Mouse (Mus musculus): Measurements from ENCODE around the gene Trpm5. TPM values are rescaled to one million over a fixed set of nuclear protein-coding genes. Genes with fewer than 3 reads are reported as not detected.

The Trpm5 gene
- polyA plus RNA-seq, 1 experiment, result not detected

- Histone ChIP-seq H3K4me1 (ENCODE audit: control insufficient read depth, insufficient read depth, low read length) (no peaks in the 10 kb centered on the region), H3K4me3 (ENCODE audit: low read depth, low read length) (no peak overlapping the region), H3K27ac (ENCODE audit: insufficient read depth, low read length) (no peak overlapping the region), H3K9ac (ENCODE audit: low read depth, poor library complexity, severe bottlenecking) (no peak overlapping the region), H3K27me3 (ENCODE audit: control insufficient read depth, insufficient read depth, low read length, poor library complexity, severe bottlenecking) (no peaks in the 10 kb centered on the region), H3K9me3 (replicated peaks; ENCODE audit: control insufficient read depth, insufficient read depth, low read length, poor library complexity, severe bottlenecking) (no peaks in the 10 kb centered on the region), H3K36me3 (ENCODE audit: control insufficient read depth, insufficient read depth, low read length, poor library complexity, severe bottlenecking) (no peaks in the 10 kb centered on the region)
- TF ChIP-seq POLR2A (IDR thresholded peaks at IDR 0.05; ENCODE audit: insufficient read depth, low read length), result no peak
- no peak for TF ChIP-seq EP300 (IDR thresholded peaks at IDR 0.05; ENCODE audit: insufficient read depth, low read depth, low read length)
- TF ChIP-seq CTCF (IDR thresholded peaks at IDR 0.05; ENCODE audit: low read depth, low read length), result no peak
Measured at GRCm38 (mm10) chr7:143044049-143044825, 50.2 kb downstream of the Trpm5 start.

- Histone ChIP-seq H3K27me3 (ENCODE audit: control insufficient read depth, insufficient read depth, low read length, poor library complexity, severe bottlenecking) (no peaks in the 10 kb centered on the region), H3K9ac (ENCODE audit: low read depth, poor library complexity, severe bottlenecking) (no peak overlapping the region), H3K9me3 (replicated peaks; ENCODE audit: control insufficient read depth, insufficient read depth, low read length, poor library complexity, severe bottlenecking) (no peaks in the 10 kb centered on the region), H3K4me3 (ENCODE audit: low read depth, low read length) (no peak overlapping the region), H3K4me1 (ENCODE audit: control insufficient read depth, insufficient read depth, low read length) (no peaks in the 10 kb centered on the region), H3K36me3 (ENCODE audit: control insufficient read depth, insufficient read depth, low read length, poor library complexity, severe bottlenecking) (no peaks in the 10 kb centered on the region), H3K27ac (ENCODE audit: insufficient read depth, low read length) (no peak overlapping the region)
- TF ChIP-seq POLR2A (IDR thresholded peaks at IDR 0.05; ENCODE audit: insufficient read depth, low read length) (no peak), EP300 (IDR thresholded peaks at IDR 0.05; ENCODE audit: insufficient read depth, low read depth, low read length) (no peak), CTCF (IDR thresholded peaks at IDR 0.05; ENCODE audit: low read depth, low read length) (no peak)
Measured at GRCm38 (mm10) chr7:143042897-143043300, 51.5 kb downstream of the Trpm5 start.

GRCm38 (mm10) chr7:143042089-143042488 is 52.4 kb downstream of the Trpm5 start:
- no peak for TF ChIP-seq EP300 (IDR thresholded peaks at IDR 0.05; ENCODE audit: insufficient read depth, low read depth, low read length)
- no peak for TF ChIP-seq POLR2A (IDR thresholded peaks at IDR 0.05; ENCODE audit: insufficient read depth, low read length)
- no peak for TF ChIP-seq CTCF (IDR thresholded peaks at IDR 0.05; ENCODE audit: low read depth, low read length)
- Histone ChIP-seq H3K36me3 (ENCODE audit: control insufficient read depth, insufficient read depth, low read length, poor library complexity, severe bottlenecking) (no peaks in the 10 kb centered on the region), H3K27ac (ENCODE audit: insufficient read depth, low read length) (no peak overlapping the region)

GRCm38 (mm10) chr7:143041138-143041822 is 53.2 kb downstream of the Trpm5 start:
- no peak overlapping the region for H3K9ac ChIP-seq (ENCODE audit: low read depth, poor library complexity, severe bottlenecking)
- no peaks in the 10 kb centered on the region for H3K9me3 ChIP-seq (replicated peaks; ENCODE audit: control insufficient read depth, insufficient read depth, low read length, poor library complexity, severe bottlenecking)
- H3K36me3 ChIP-seq (ENCODE audit: control insufficient read depth, insufficient read depth, low read length, poor library complexity, severe bottlenecking), result no peaks in the 10 kb centered on the region
- no peak overlapping the region for H3K4me3 ChIP-seq (ENCODE audit: low read depth, low read length)
- no peaks in the 10 kb centered on the region for H3K27me3 ChIP-seq (ENCODE audit: control insufficient read depth, insufficient read depth, low read length, poor library complexity, severe bottlenecking)
- H3K27ac ChIP-seq (ENCODE audit: insufficient read depth, low read length), result no peak overlapping the region
- TF ChIP-seq POLR2A (IDR thresholded peaks at IDR 0.05; ENCODE audit: insufficient read depth, low read length) (no peak), CTCF (IDR thresholded peaks at IDR 0.05; ENCODE audit: low read depth, low read length) (no peak), EP300 (IDR thresholded peaks at IDR 0.05; ENCODE audit: insufficient read depth, low read depth, low read length) (no peak)
- H3K4me1 ChIP-seq (ENCODE audit: control insufficient read depth, insufficient read depth, low read length), result no peaks in the 10 kb centered on the region

More at GRCm38 (mm10) chr7:143042089-143042488, 52.4 kb downstream of the Trpm5 start:
- Histone ChIP-seq H3K27me3 (ENCODE audit: control insufficient read depth, insufficient read depth, low read length, poor library complexity, severe bottlenecking) (no peaks in the 10 kb centered on the region), H3K9ac (ENCODE audit: low read depth, poor library complexity, severe bottlenecking) (no peak overlapping the region), H3K9me3 (replicated peaks; ENCODE audit: control insufficient read depth, insufficient read depth, low read length, poor library complexity, severe bottlenecking) (no peaks in the 10 kb centered on the region), H3K4me1 (ENCODE audit: control insufficient read depth, insufficient read depth, low read length) (no peaks in the 10 kb centered on the region), H3K4me3 (ENCODE audit: low read depth, low read length) (no peak overlapping the region)

GRCm38 (mm10) chr7:143040561-143040960 is 53.9 kb downstream of the Trpm5 start:
- TF ChIP-seq POLR2A (IDR thresholded peaks at IDR 0.05; ENCODE audit: insufficient read depth, low read length), result no peak
- TF ChIP-seq EP300 (IDR thresholded peaks at IDR 0.05; ENCODE audit: insufficient read depth, low read depth, low read length), result no peak
- no peak for TF ChIP-seq CTCF (IDR thresholded peaks at IDR 0.05; ENCODE audit: low read depth, low read length)
- no peaks in the 10 kb centered on the region for H3K9me3 ChIP-seq (replicated peaks; ENCODE audit: control insufficient read depth, insufficient read depth, low read length, poor library complexity, severe bottlenecking)
- H3K9ac ChIP-seq (ENCODE audit: low read depth, poor library complexity, severe bottlenecking), result no peak overlapping the region
- no peaks in the 10 kb centered on the region for H3K36me3 ChIP-seq (ENCODE audit: control insufficient read depth, insufficient read depth, low read length, poor library complexity, severe bottlenecking)
- H3K27me3 ChIP-seq (ENCODE audit: control insufficient read depth, insufficient read depth, low read length, poor library complexity, severe bottlenecking), result no peaks in the 10 kb centered on the region
- H3K4me1 ChIP-seq (ENCODE audit: control insufficient read depth, insufficient read depth, low read length), result no peaks in the 10 kb centered on the region
- H3K27ac ChIP-seq (ENCODE audit: insufficient read depth, low read length), result no peak overlapping the region
- no peak overlapping the region for H3K4me3 ChIP-seq (ENCODE audit: low read depth, low read length)

All from ES-Bruce4 (cell line).